In the genomic region with DNA sequence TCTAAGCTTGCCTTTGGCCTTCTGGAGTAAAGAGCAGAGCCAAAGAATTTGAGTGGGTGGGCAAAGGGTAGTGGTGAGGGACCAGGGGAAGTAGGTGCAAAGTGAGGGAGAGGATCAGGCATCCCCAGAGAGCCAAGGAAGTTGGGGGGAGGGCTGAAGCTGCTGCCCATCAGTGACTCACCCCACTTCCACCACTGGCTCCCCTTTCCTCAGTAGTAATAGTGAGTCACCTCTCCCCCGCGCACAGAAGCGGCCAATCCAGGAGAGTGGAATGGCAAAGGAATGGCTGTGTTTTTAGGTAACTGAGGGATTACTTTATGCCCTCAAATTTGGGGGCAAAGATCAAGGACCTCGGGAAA, we compare ENCODE assay signal across 7 mouse cellular contexts. TPM values are rescaled to one million over a fixed set of nuclear protein-coding genes. Genes with fewer than 3 reads are reported as not detected.
DNase-seq lines count a peak whose midpoint lies in the region; ATAC-seq lines count a peak whose summit lies in the region.

No protein-coding gene starts in this region.

- H3K4me3 ChIP-seq in embryonic facial prominence, embryonic 12.5 days = peak overlapping the region; percentile 60; the same call in 1 of the 2 replicates
- peak overlapping the region; percentile 85 for H3K4me3 ChIP-seq in hindbrain, embryonic 13.5 days
- H3K4me3 ChIP-seq in macrophage (ENCODE audit: inconsistent target) = no peak overlapping the region; the same call in 1 of the 2 replicates

- no peaks in the 10 kb centered on the region for H3K9me3 ChIP-seq in embryonic facial prominence, embryonic 12.5 days
- no peaks in the 10 kb centered on the region for H3K9me3 ChIP-seq in hindbrain, embryonic 13.5 days

- H3K27ac ChIP-seq in embryonic facial prominence, embryonic 12.5 days = peak overlapping the region; percentile 89
- H3K27ac ChIP-seq in hindbrain, embryonic 13.5 days = peak overlapping the region; percentile 78; the same call in 1 of the 2 replicates
- H3K27ac ChIP-seq in macrophage = peak overlapping the region; percentile 82

- no peak overlapping the region for H3K9ac ChIP-seq in embryonic facial prominence, embryonic 12.5 days
- peak overlapping the region; percentile 92; the same call in 1 of the 2 replicates for H3K9ac ChIP-seq in hindbrain, embryonic 13.5 days

- H3K27me3 ChIP-seq in embryonic facial prominence, embryonic 12.5 days = no peaks in the 10 kb centered on the region
- H3K27me3 ChIP-seq in hindbrain, embryonic 13.5 days = peaks cover 31% of the 10 kb centered on the region

- 12% methylated on average over 4 of the region's 4 CpGs for WGBS in embryonic facial prominence, embryonic 12.5 days
- 26% methylated on average over 4 of the region's 4 CpGs for WGBS in hindbrain, embryonic 13.5 days
- whole genome bisulfite sequencing in macrophage (ENCODE audit: missing documents) = 0% methylated on average over 4 of the region's 4 CpGs

- peak; percentile 59 for DNase-seq in ovary, adult 18-20 months (ENCODE audit: low spot score)
- DNase-seq in ovary, postnatal 36 days (ENCODE audit: low spot score) = no peak
- DNase-seq in thymus, adult 18-20 months = no peak

- 0 out of 2 replicates have a peak, but pooled peaks have one; percentile 32 for ATAC-seq in embryonic facial prominence, embryonic 12.5 days (ENCODE audit: insufficient number of reproducible peaks, insufficient read depth, low FRiP score, low TSS enrichment)
- ATAC-seq in hindbrain, embryonic 13.5 days (ENCODE audit: low FRiP score) = peak; percentile 38
- ATAC-seq in erythroid progenitor cell, adult 5-6 weeks (replicated peaks; ENCODE audit: low FRiP score, poor library complexity, severe bottlenecking) = no peak

- peaks cover 43% of the 10 kb centered on the region for H3K79me2 ChIP-seq in macrophage (ENCODE audit: inconsistent target)

- H3K4me2 ChIP-seq in embryonic facial prominence, embryonic 12.5 days (replicated peaks) = peak overlapping the region; percentile 98
- H3K4me2 ChIP-seq in hindbrain, embryonic 13.5 days = peak overlapping the region; percentile 96

- H3K36me3 ChIP-seq in embryonic facial prominence, embryonic 12.5 days = no peaks in the 10 kb centered on the region
- H3K36me3 ChIP-seq in hindbrain, embryonic 13.5 days = no peaks in the 10 kb centered on the region
- no peaks in the 10 kb centered on the region for H3K36me3 ChIP-seq in macrophage (ENCODE audit: inconsistent target)

- peaks cover 44% of the 10 kb centered on the region for H3K4me1 ChIP-seq in embryonic facial prominence, embryonic 12.5 days
- H3K4me1 ChIP-seq in hindbrain, embryonic 13.5 days (replicated peaks) = peaks cover 32% of the 10 kb centered on the region

RNA-seq across cellular contexts. Expression of a gene that starts 6.3 kb away (rescaled TPM):
- polyA plus RNA-seq in embryonic facial prominence, embryonic 12.5 days (2016; fragmentation: Nextera tagmentation; extraction: Ambion mirVana) = 109 and 113 TPM in 2 replicates
- polyA plus RNA-seq in hindbrain, embryonic 13.5 days (2015; fragmentation: Nextera tagmentation; extraction: Ambion mirVana) = 31.9 and 35.0 TPM in 2 replicates
- total RNA-seq in macrophage (2018; cell fraction: chromatin; rRNA removed) = 100 to 1,000 TPM in 8 of 26 experiments, 10 to 100 TPM in 18; 18.3 to 483 (median 71.9) TPM
- 100 to 1,000 TPM in 13 of 26 experiments, 10 to 100 TPM in 13; 61.7 to 262 (median 112) TPM for total RNA-seq in macrophage (2018; cell fraction: cytosol; rRNA removed)
- 100 to 1,000 TPM in 11 of 26 experiments, 10 to 100 TPM in 15; 40.2 to 222 (median 79.2) TPM for total RNA-seq in macrophage (2018; cell fraction: nucleus; rRNA removed)
- 96.7 to 217 TPM (median 105 TPM) in 3 replicates for polyA plus RNA-seq in macrophage (2018)
- 31.7 and 48.2 TPM in 2 replicates for total RNA-seq in erythroid progenitor cell, adult 5-6 weeks (2015; ENCODE audit: low replicate concordance)
- total RNA-seq in erythroid progenitor cell, adult 5-6 weeks (2017; ENCODE audit: low replicate concordance) = 182 and 260 TPM in 2 replicates

RNA-seq across cellular contexts. Expression of a gene that starts 28.7 kb away (rescaled TPM):
- polyA plus RNA-seq in embryonic facial prominence, embryonic 12.5 days (2016; fragmentation: Nextera tagmentation; extraction: Ambion mirVana) = 36.3 and 37.7 TPM in 2 replicates
- 38.9 and 40.0 TPM in 2 replicates for polyA plus RNA-seq in hindbrain, embryonic 13.5 days (2015; fragmentation: Nextera tagmentation; extraction: Ambion mirVana)
- 1 to 10 TPM in 2 of 26 experiments, under 1 TPM in 17, not detected in 7; 0.11 to 1.7 (median 0.21) TPM for total RNA-seq in macrophage (2018; cell fraction: chromatin; rRNA removed)
- total RNA-seq in macrophage (2018; cell fraction: cytosol; rRNA removed) = under 1 TPM in 25 of 26 experiments, not detected in 1; 0.03 to 0.33 (median 0.06) TPM
- total RNA-seq in macrophage (2018; cell fraction: nucleus; rRNA removed) = 1 to 10 TPM in 2 of 26 experiments, under 1 TPM in 10, not detected in 14; 0.05 to 2.3 (median 0.19) TPM
- 0.08 to 0.10 TPM (median 0.10 TPM) in 3 replicates for polyA plus RNA-seq in macrophage (2018)
- total RNA-seq in erythroid progenitor cell, adult 5-6 weeks (2015; ENCODE audit: low replicate concordance) = 0.42 TPM in 1 of 2 replicates, not detected in the other
- total RNA-seq in erythroid progenitor cell, adult 5-6 weeks (2017; ENCODE audit: low replicate concordance) = 0.08 and 0.26 TPM in 2 replicates

RNA-seq across cellular contexts. Expression of a gene that starts 42.5 kb away (rescaled TPM):
- polyA plus RNA-seq in embryonic facial prominence, embryonic 12.5 days (2016; fragmentation: Nextera tagmentation; extraction: Ambion mirVana) = 7.5 and 9.0 TPM in 2 replicates
- 25.5 and 27.4 TPM in 2 replicates for polyA plus RNA-seq in hindbrain, embryonic 13.5 days (2015; fragmentation: Nextera tagmentation; extraction: Ambion mirVana)
- 100 to 1,000 TPM in 6 of 26 experiments, 10 to 100 TPM in 20; 12.4 to 193 (median 60.3) TPM for total RNA-seq in macrophage (2018; cell fraction: chromatin; rRNA removed)
- 10 to 100 TPM in 19 of 26 experiments, 1 to 10 TPM in 7; 8.5 to 33.5 (median 15.5) TPM for total RNA-seq in macrophage (2018; cell fraction: cytosol; rRNA removed)
- 100 to 1,000 TPM in 3 of 26 experiments, 10 to 100 TPM in 23; 24.0 to 139 (median 65.3) TPM for total RNA-seq in macrophage (2018; cell fraction: nucleus; rRNA removed)
- polyA plus RNA-seq in macrophage (2018) = 7.3 to 33.5 TPM (median 7.7 TPM) in 3 replicates
- total RNA-seq in erythroid progenitor cell, adult 5-6 weeks (2015; ENCODE audit: low replicate concordance) = 11.9 and 14.7 TPM in 2 replicates
- 4.5 and 15.1 TPM in 2 replicates for total RNA-seq in erythroid progenitor cell, adult 5-6 weeks (2017; ENCODE audit: low replicate concordance)

RNA-seq across cellular contexts. Expression of a gene that starts 44.6 kb away (rescaled TPM):
- 4.0 and 5.5 TPM in 2 replicates for polyA plus RNA-seq in embryonic facial prominence, embryonic 12.5 days (2016; fragmentation: Nextera tagmentation; extraction: Ambion mirVana)
- polyA plus RNA-seq in hindbrain, embryonic 13.5 days (2015; fragmentation: Nextera tagmentation; extraction: Ambion mirVana) = not detected in 2 replicates
- total RNA-seq in macrophage (2018; cell fraction: chromatin; rRNA removed) = 1 to 10 TPM in 8 of 26 experiments, not detected in 18; 1.2 to 4.1 (median 2.6) TPM
- total RNA-seq in macrophage (2018; cell fraction: cytosol; rRNA removed) = not detected
- total RNA-seq in macrophage (2018; cell fraction: nucleus; rRNA removed) = 1 to 10 TPM in 2 of 26 experiments, under 1 TPM in 2, not detected in 22; 0.72 to 2.6 (median 0.99) TPM
- not detected in 3 replicates for polyA plus RNA-seq in macrophage (2018)
- not detected in 2 replicates for total RNA-seq in erythroid progenitor cell, adult 5-6 weeks (2015; ENCODE audit: low replicate concordance)
- total RNA-seq in erythroid progenitor cell, adult 5-6 weeks (2017; ENCODE audit: low replicate concordance) = not detected in 2 replicates

RNA-seq across cellular contexts. Expression of a gene that starts 49.4 kb away (rescaled TPM):
- polyA plus RNA-seq in embryonic facial prominence, embryonic 12.5 days (2016; fragmentation: Nextera tagmentation; extraction: Ambion mirVana) = 144 and 146 TPM in 2 replicates
- 179 and 182 TPM in 2 replicates for polyA plus RNA-seq in hindbrain, embryonic 13.5 days (2015; fragmentation: Nextera tagmentation; extraction: Ambion mirVana)
- 10 to 100 TPM in 7 of 26 experiments, 1 to 10 TPM in 16, not detected in 3; 1.9 to 25.1 (median 4.5) TPM for total RNA-seq in macrophage (2018; cell fraction: chromatin; rRNA removed)
- total RNA-seq in macrophage (2018; cell fraction: cytosol; rRNA removed) = 100 to 1,000 TPM in 22 of 26 experiments, 10 to 100 TPM in 4; 84.4 to 168 (median 109) TPM
- total RNA-seq in macrophage (2018; cell fraction: nucleus; rRNA removed) = 10 to 100 TPM in 24 of 26 experiments, 1 to 10 TPM in 2; 7.2 to 35.9 (median 19.1) TPM
- polyA plus RNA-seq in macrophage (2018) = 164 to 206 TPM (median 186 TPM) in 3 replicates
- 9.0 and 12.6 TPM in 2 replicates for total RNA-seq in erythroid progenitor cell, adult 5-6 weeks (2015; ENCODE audit: low replicate concordance)
- total RNA-seq in erythroid progenitor cell, adult 5-6 weeks (2017; ENCODE audit: low replicate concordance) = 7.7 and 23.3 TPM in 2 replicates

Comparison
In these comparisons a context has a peak if more than half of its experiments do, and no peak if none do; other contexts are left out.
1. RNA of a gene that starts 28.7 kb away (polyA plus RNA-seq): 38.9 to 40.0 TPM in hindbrain, embryonic 13.5 days and 36.3 to 37.7 TPM in embryonic facial prominence, embryonic 12.5 days; 0.08 to 0.10 TPM in macrophage; every median in the first group is over 10 times any median in the second.
2. Peak in every context shown above with its lines, with median percentiles within 50 percentile points of each other: H3K27ac ChIP-seq.